13 mouse cellular contexts compared by ENCODE assay signal in genomic region chr8:125414651-125415050, GRCm38 (mm10).
"Had no signal": no experiment of that assay in that cellular context is flagged by ENCODE, and none has a peak within 500 bp of the region (broad histone marks: within the 10 kb centered on the region; RNA-seq: fewer than 3 reads in every experiment).

No protein-coding gene starts in this region.

- H3K9me3 ChIP-seq: limb, embryonic 10.5 days; limb, embryonic 13.5 days; liver, embryonic 13.5 days; stomach, embryonic 15.5 days had no signal

- ATAC-seq: hindbrain, embryonic 16.5 days; intestine, embryonic 16.5 days; lung, postnatal 0 days had no signal

- H3K4me1 ChIP-seq: liver, embryonic 13.5 days had no signal

- H3K27ac ChIP-seq: limb, embryonic 13.5 days; liver, embryonic 13.5 days; stomach, embryonic 15.5 days had no signal

- H3K9ac ChIP-seq: limb, embryonic 13.5 days; liver, embryonic 13.5 days; lung, embryonic 14.5 days; stomach, embryonic 15.5 days had no signal

- H3K4me3 ChIP-seq: limb, embryonic 10.5 days; limb, embryonic 13.5 days; liver, embryonic 13.5 days; stomach, embryonic 15.5 days had no signal

- H3K4me2 ChIP-seq: limb, embryonic 13.5 days; liver, embryonic 13.5 days; lung, embryonic 14.5 days; midbrain, embryonic 11.5 days; stomach, embryonic 15.5 days had no signal

- H3K36me3 ChIP-seq: liver, embryonic 13.5 days; stomach, embryonic 15.5 days had no signal

- H3K27me3 ChIP-seq: limb, embryonic 13.5 days; liver, embryonic 13.5 days; stomach, embryonic 15.5 days had no signal

- DNase-seq: liver; liver, embryonic 13.5 days; lung, embryonic 14.5 days; lung, postnatal 4 days; midbrain, embryonic 14.5 days; thymus, postnatal 25 days had no signal
